In genomic region chr17:69307636-69308035, GRCm38 (mm10) we compare ENCODE assay signal across 17 mouse cellular contexts.
"Had no signal": no experiment of that assay in that cellular context is flagged by ENCODE, and none has a peak within 500 bp of the region (broad histone marks: within the 10 kb centered on the region; RNA-seq: fewer than 3 reads in every experiment).

No protein-coding gene starts in this region.

- H3K9me3 ChIP-seq: kidney, embryonic 15.5 days; liver, embryonic 13.5 days; midbrain, embryonic 12.5 days; stomach, embryonic 15.5 days had no signal

- H3K27ac ChIP-seq: kidney, embryonic 15.5 days; left cerebral cortex, adult 2 months; liver, embryonic 13.5 days; midbrain, embryonic 12.5 days; stomach, embryonic 15.5 days had no signal

- H3K4me3 ChIP-seq: kidney, embryonic 15.5 days; left cerebral cortex, adult 2 months; liver, embryonic 13.5 days; midbrain, embryonic 12.5 days; stomach, embryonic 15.5 days had no signal

- H3K4me2 ChIP-seq: kidney, embryonic 15.5 days; liver, embryonic 13.5 days; midbrain, embryonic 12.5 days; stomach, embryonic 15.5 days had no signal

- H3K4me1 ChIP-seq: kidney, embryonic 15.5 days; liver, embryonic 13.5 days; stomach, embryonic 15.5 days had no signal

- H3K9ac ChIP-seq: kidney, embryonic 15.5 days; liver, embryonic 13.5 days; midbrain, embryonic 12.5 days; stomach, embryonic 15.5 days had no signal

- ATAC-seq: midbrain, embryonic 16.5 days had no signal

- DNase-seq: kidney, adult 8-10 months; kidney, postnatal 10 days; kidney, postnatal 36 days; layer of hippocampus, postnatal 36 days; liver, embryonic 13.5 days; lung, adult 2 months; lung, postnatal 14 days; lung, postnatal 4 days; retina, postnatal 1 day; right cerebral cortex, postnatal 25 days; spleen, adult 18-20 months; thymus, postnatal 25 days had no signal

- H3K27me3 ChIP-seq: kidney, embryonic 15.5 days; liver, embryonic 13.5 days; midbrain, embryonic 12.5 days; stomach, embryonic 15.5 days had no signal

- H3K36me3 ChIP-seq: kidney, embryonic 15.5 days; liver, embryonic 13.5 days; midbrain, embryonic 12.5 days; stomach, embryonic 15.5 days had no signal
